Mouse (Mus musculus) midbrain, embryonic 10.5 days (tissue): ENCODE results near the gene Larp4. TPM values are rescaled to one million over a fixed set of nuclear protein-coding genes. Genes with fewer than 3 reads are reported as not detected.
"Not testable (repeated sequence)": the region's sequence is repeated elsewhere in the genome, so short reads cannot be mapped to it uniquely, and the experiment has no call there.

Experiments used
- DNase-seq: peaks from one replicate; pipeline ENCODE4 v3.0.0-alpha.2; 2017; ENCODE audit warnings: low spot score
- H3K27ac ChIP-seq: fragments of 300-500 bp; sonication (generic); replicated peaks from 2 replicates; pipeline ENCODE4 v1.5.1; 2016; ENCODE audit warnings: mild to moderate bottlenecking
- H3K27me3 ChIP-seq: fragments of 300-500 bp; sonication (generic); 2 replicates; pipeline ENCODE4 v1.6.1; 2016; ENCODE audit warnings: low read depth, mild to moderate bottlenecking; ENCODE audit not compliant: poor library complexity, severe bottlenecking
- H3K36me3 ChIP-seq: fragments of 300-500 bp; sonication (generic); 2 replicates; pipeline ENCODE4 v1.6.1; 2016; ENCODE audit warnings: mild to moderate bottlenecking, moderate library complexity
- H3K4me1 ChIP-seq: fragments of 300-500 bp; sonication (generic); 2 replicates; pipeline ENCODE4 v1.6.1; 2016
- H3K4me3 ChIP-seq: fragments of 300-500 bp; sonication (generic); 2 replicates; pipeline ENCODE4 v1.5.1; 2016; ENCODE audit warnings: mild to moderate bottlenecking, moderate library complexity
- H3K9me3 ChIP-seq: fragments of 300-500 bp; sonication (generic); replicated peaks from 2 replicates; pipeline ENCODE4 v1.6.1; 2016; ENCODE audit warnings: mild to moderate bottlenecking
- WGBS: fragments of 180-500 bp; shearing (Covaris S2); methylation state at CpG from one replicate; pipeline ENCODE4 v1.1.7; 2016; 5-methylcytosine and 5-hydroxymethylcytosine counted together
- polyA plus RNA-seq: library from polyadenylated mRNA; unstranded; fragments of >200 nt; fragmentation: Nextera tagmentation; extraction: Ambion mirVana; gene quantifications from 2 replicates; pipeline ENCODE4 v1.2.1, GENCODE M21; 2016

Larp4 gene
- polyA plus RNA-seq, 1 experiment from 2014 or later = 37.3 TPM

GRCm38 (mm10) chr15:99972989-99973911, 3.4 kb downstream of the Larp4 start:
- Histone ChIP-seq H3K36me3 (no peaks in the 10 kb centered on the region), H3K4me1 (peaks cover 9% of the 10 kb centered on the region), H3K4me3 (peak overlapping the region; percentile 76), H3K9me3 (no peaks in the 10 kb centered on the region), H3K27me3 (no peaks in the 10 kb centered on the region), H3K27ac (peak overlapping the region; percentile 95)
- under 1% methylated on average over 78 of the region's 84 CpGs for WGBS
- DNase-seq = peak; percentile 89

GRCm38 (mm10) chr15:99974476-99975220, 4.8 kb downstream of the Larp4 start:
- WGBS = 81% methylated on average over 2 of the region's 2 CpGs
- H3K4me1 ChIP-seq = peaks cover 9% of the 10 kb centered on the region
- no peaks in the 10 kb centered on the region for H3K27me3 ChIP-seq
- no peaks in the 10 kb centered on the region for H3K36me3 ChIP-seq
- DNase-seq = no peak
- H3K9me3 ChIP-seq = no peaks in the 10 kb centered on the region
- peak overlapping the region; percentile 76 for H3K4me3 ChIP-seq
- no peak overlapping the region for H3K27ac ChIP-seq

GRCm38 (mm10) chr15:99976121-99976520, 6.3 kb downstream of the Larp4 start:
- WGBS = 90% methylated on average over 2 of the region's 2 CpGs
- H3K9me3 ChIP-seq, DNase-seq, H3K27ac ChIP-seq, H3K4me3 ChIP-seq, H3K36me3 ChIP-seq, H3K4me1 ChIP-seq, H3K27me3 ChIP-seq: not testable (repeated sequence)

- WGBS = 88% methylated on average over 1 of the region's 1 CpGs
- Histone ChIP-seq H3K27ac (no peak overlapping the region), H3K36me3 (no peaks in the 10 kb centered on the region), H3K4me3 (no peak overlapping the region), H3K9me3 (no peaks in the 10 kb centered on the region), H3K4me1 (peaks cover 4% of the 10 kb centered on the region), H3K27me3 (no peaks in the 10 kb centered on the region)
- no peak for DNase-seq
Measured at GRCm38 (mm10) chr15:99979266-99979665, 9.4 kb downstream of the Larp4 start.

DNA sequence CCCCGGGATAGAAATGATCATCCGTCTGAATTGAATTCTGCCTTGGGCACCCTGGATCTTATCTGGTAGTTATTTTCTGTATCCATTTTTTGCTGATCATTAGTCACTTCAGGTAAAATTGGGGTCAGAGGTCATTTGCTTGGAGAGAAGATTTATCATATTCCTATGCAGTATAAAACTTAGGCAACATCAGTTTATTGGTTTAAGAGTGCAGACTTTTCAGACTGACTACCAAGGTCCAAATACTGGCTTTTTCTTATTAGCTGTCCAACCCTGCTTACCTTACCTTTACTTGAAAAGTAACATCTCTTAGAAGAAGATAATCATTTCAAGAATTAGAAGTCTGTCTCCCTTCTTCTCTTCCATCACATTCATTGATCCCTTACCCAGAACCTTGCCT, 9.8 kb downstream of the Larp4 start:
- H3K4me1 ChIP-seq = no peaks in the 10 kb centered on the region
- no peak overlapping the region for H3K4me3 ChIP-seq
- 92% methylated on average over 2 of the region's 2 CpGs for WGBS
- no peaks in the 10 kb centered on the region for H3K36me3 ChIP-seq
- no peaks in the 10 kb centered on the region for H3K9me3 ChIP-seq
- no peaks in the 10 kb centered on the region for H3K27me3 ChIP-seq
- DNase-seq = no peak
- no peak overlapping the region for H3K27ac ChIP-seq

- WGBS = 97% methylated on average over 1 of the region's 1 CpGs
- H3K27ac ChIP-seq = no peak overlapping the region
- no peak for DNase-seq
- H3K9me3 ChIP-seq = no peaks in the 10 kb centered on the region
- peaks cover 96% of the 10 kb centered on the region for H3K36me3 ChIP-seq
- H3K4me3 ChIP-seq = no peak overlapping the region
- no peaks in the 10 kb centered on the region for H3K27me3 ChIP-seq
- H3K4me1 ChIP-seq = no peaks in the 10 kb centered on the region
Measured at GRCm38 (mm10) chr15:99993100-99993499, 23.2 kb downstream of the Larp4 start.

DNA sequence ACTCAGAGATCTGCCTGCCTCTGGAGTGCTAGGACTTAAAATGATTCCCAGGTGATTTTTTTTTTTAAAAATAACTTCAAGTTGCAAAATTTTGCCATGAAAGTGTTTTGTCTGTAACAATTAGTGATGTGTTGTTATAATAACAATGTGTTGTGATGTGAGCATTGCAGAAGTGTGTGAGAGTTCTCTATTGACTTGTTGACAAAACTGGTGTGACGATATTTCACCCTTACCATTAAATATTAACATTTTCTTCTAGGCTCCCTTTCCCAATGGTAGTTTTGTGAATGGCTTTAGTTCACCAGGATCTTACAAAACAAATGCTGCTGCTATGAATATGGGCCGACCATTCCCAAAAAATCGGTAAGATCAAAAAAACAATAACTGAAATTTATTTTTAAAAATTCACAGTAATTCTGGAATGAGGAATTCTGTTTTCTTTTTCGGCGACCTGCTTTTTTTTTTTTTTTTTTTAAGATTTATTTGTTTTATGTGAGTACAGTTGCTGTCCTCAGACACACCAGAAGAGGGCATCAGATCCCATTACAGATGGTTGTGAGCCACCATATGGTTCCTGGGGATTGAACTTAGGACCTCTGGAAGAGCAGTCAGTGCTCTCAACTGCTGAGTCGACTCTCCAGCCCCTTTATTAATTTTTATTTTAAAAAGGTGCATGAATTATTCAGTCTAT, 27.4 kb downstream of the Larp4 start:
- H3K27ac ChIP-seq = no peak overlapping the region
- H3K36me3 ChIP-seq = peaks cover 95% of the 10 kb centered on the region
- H3K4me3 ChIP-seq = no peak overlapping the region
- 96% methylated on average over 6 of the region's 6 CpGs for WGBS
- no peaks in the 10 kb centered on the region for H3K9me3 ChIP-seq
- DNase-seq = no peak
- no peaks in the 10 kb centered on the region for H3K4me1 ChIP-seq
- no peaks in the 10 kb centered on the region for H3K27me3 ChIP-seq

DNA sequence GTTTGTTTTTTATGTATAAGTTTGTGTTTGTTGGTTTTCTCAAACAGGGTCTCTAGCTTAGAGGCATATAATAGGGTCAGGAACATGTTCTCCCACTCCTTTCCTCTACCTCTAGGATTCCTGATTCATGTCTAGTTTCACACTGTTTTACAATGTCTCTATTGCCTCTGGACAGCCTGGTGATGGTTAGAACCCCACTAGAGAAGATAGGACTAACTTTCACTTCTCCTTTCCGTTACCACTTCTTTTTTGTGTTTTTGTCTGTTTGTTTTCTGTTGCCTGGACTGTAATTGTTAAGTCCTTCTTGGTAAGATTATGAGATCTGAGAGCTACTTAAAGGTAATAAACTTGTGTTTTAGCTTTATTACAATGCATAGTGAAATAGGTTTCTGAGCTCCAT, 29.5 kb downstream of the Larp4 start:
- Histone ChIP-seq H3K27ac (no peak overlapping the region), H3K27me3 (no peaks in the 10 kb centered on the region), H3K36me3 (peaks cover 95% of the 10 kb centered on the region), H3K4me1 (no peaks in the 10 kb centered on the region), H3K9me3 (no peaks in the 10 kb centered on the region), H3K4me3 (no peak overlapping the region)
- DNase-seq = no peak
- 93% methylated on average over 1 of the region's 1 CpGs for WGBS

GRCm38 (mm10) chr15:100004677-100005273, 34.9 kb downstream of the Larp4 start:
- H3K4me1 ChIP-seq = no peaks in the 10 kb centered on the region
- 94% methylated on average over 7 of the region's 7 CpGs for WGBS
- H3K36me3 ChIP-seq = peaks cover 98% of the 10 kb centered on the region
- no peaks in the 10 kb centered on the region for H3K27me3 ChIP-seq
- H3K9me3 ChIP-seq = no peaks in the 10 kb centered on the region
- no peak overlapping the region for H3K4me3 ChIP-seq
- no peak overlapping the region for H3K27ac ChIP-seq
- DNase-seq = no peak

GRCm38 (mm10) chr15:100006180-100006579, 36.3 kb downstream of the Larp4 start:
- Histone ChIP-seq H3K4me3 (no peak overlapping the region), H3K27me3 (no peaks in the 10 kb centered on the region), H3K27ac (no peak overlapping the region), H3K36me3 (peaks cover 99% of the 10 kb centered on the region), H3K9me3 (no peaks in the 10 kb centered on the region), H3K4me1 (no peaks in the 10 kb centered on the region)
- DNase-seq = no peak

DNA sequence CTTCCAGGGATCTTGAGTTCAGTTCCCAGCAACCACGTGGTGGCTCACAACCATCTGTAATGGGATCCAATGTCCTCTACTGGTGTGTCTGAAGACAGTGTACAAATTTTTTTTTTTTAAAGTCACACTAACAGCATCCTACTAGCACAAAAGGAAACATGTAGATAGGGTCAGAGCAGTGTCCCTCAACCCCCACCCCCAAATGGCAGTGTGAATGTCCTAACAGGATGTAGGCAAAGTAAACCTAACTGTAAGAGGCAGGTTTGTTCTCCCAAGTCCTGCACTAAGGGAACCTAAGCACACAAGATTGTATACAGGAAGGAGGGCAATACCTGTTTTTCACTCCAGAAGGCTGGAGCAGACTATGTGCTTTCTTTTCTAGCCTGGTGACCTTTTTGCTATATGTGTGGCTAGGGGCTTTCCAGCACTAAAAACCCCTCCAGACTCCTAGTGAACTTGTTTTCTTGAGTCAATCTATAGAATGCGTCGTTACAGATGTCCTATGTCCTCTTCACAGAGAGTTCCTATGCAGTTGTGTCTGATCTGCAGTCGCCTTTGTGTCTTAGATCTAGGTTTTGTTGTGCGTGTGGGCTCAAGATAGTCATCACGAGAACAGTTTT, 48.5 kb downstream of the Larp4 start:
- 86% methylated on average over 6 of the region's 6 CpGs for WGBS

GRCm38 (mm10) chr15:100021175-100021574, 51.3 kb downstream of the Larp4 start:
- no peak for DNase-seq
- 81% methylated on average over 1 of the region's 1 CpGs for WGBS
- H3K4me1 ChIP-seq = no peaks in the 10 kb centered on the region
- H3K36me3 ChIP-seq = peaks cover 9% of the 10 kb centered on the region
- H3K27ac ChIP-seq = no peak overlapping the region
- no peaks in the 10 kb centered on the region for H3K9me3 ChIP-seq
- H3K27me3 ChIP-seq = no peaks in the 10 kb centered on the region
- no peak overlapping the region for H3K4me3 ChIP-seq

More for the DNA sequence above, 48.5 kb downstream of the Larp4 start:
- no peaks in the 10 kb centered on the region for H3K9me3 ChIP-seq
- no peaks in the 10 kb centered on the region for H3K4me1 ChIP-seq
- peaks cover 19% of the 10 kb centered on the region for H3K36me3 ChIP-seq
- H3K27ac ChIP-seq = no peak overlapping the region
- DNase-seq = no peak
- no peak overlapping the region for H3K4me3 ChIP-seq
- no peaks in the 10 kb centered on the region for H3K27me3 ChIP-seq
